Mouse (Mus musculus) urinary bladder, postnatal 14 days (tissue): ENCODE measurements at regions not wholly inside any gene's neighbourhood (a gene's known extent, or its start where the extent isn't known, plus 50 kb on each side); places are given as distances from the start of the nearest gene placed in this dataset.

Experiments used
- DNase-seq: peaks from one replicate; pipeline ENCODE4 v3.0.0; 2021; ENCODE audit warnings: low spot score

- DNase-seq: no peak
Observed at GRCm38 (mm10) chr6:100176914-100177560, 110.2 kb downstream of the Rybp start.

- peak; percentile 48 for DNase-seq
Observed at GRCm38 (mm10) chr6:100170711-100171348, 116.5 kb downstream of the Rybp start.

GRCm38 (mm10) chr6:100167321-100167720 lies 120.0 kb downstream of the Rybp start:
- DNase-seq: no peak

DNA sequence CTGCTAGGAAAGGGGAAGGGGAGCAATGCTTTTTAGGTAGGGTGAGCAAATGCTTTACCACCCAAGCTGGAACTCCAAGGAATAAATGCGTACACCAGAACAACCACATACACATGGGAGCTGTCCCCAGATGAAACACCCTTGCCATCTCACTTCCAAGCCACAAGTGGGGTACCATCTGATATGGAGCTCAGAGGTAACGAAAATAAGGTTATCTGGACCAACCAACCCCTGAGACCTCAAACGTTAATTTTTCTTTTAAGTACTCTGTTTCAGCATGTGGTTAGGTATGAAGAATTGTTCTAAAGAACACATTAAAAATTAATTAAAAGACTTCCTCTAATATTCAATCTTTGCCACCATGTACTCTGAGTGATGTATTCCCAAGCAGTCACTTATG lies 121.5 kb downstream of the Rybp start:
- no peak for DNase-seq

DNA sequence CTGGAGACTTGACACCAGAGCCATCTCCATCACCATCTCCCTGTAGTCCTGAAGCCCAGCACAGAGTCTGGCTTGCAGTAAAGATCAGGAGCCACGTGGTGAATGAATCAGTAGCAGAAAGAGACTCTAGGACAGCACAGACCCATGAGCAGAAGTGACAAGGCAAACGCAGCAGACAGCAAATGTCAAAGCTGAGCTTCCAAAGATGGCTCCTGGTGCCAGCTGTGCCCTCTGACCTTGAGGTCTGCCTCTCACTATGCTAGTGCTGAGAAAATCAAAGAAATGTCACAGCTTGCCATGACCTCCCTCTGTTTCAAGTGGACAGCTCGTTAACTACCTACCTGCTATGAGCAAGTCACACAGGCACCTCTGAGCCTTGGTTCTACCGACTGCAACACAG lies 123.1 kb downstream of the Rybp start:
- no peak for DNase-seq

GRCm38 (mm10) chr6:100163814-100164130 lies 123.5 kb downstream of the Rybp start:
- DNase-seq: no peak

- DNase-seq: peak; percentile 73
Observed at GRCm38 (mm10) chr6:100162961-100163813, 124.1 kb downstream of the Rybp start.

- DNase-seq: no peak
Observed at GRCm38 (mm10) chr6:100160670-100161069, 126.6 kb downstream of the Rybp start.

- DNase-seq: no peak
Observed at GRCm38 (mm10) chr6:100159817-100160216, 127.5 kb downstream of the Rybp start.

DNA sequence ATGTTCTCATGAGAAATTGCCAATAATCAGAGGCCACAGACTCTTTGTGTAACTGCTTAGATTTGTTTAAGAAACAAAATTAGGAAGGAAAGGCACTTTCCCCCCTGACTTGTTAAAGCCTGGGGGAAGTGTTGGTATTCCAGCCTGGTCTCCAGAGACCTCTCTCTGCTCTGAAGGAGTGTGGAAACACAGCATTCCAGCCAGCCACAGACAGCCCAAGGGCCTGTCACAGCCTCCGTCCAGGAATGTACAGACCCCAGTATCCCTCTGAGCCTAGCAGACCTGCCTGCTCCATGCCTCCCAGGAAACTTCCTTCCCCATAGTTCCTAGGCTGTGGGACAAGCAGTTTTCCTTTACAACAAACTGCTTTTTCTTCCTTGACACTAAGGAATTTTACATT lies 128.0 kb downstream of the Rybp start:
- no peak for DNase-seq

- DNase-seq: no peak
Observed at GRCm38 (mm10) chr6:100157288-100157687, 130.0 kb downstream of the Rybp start.

GRCm38 (mm10) chr6:100156163-100156562 lies 131.1 kb downstream of the Rybp start:
- no peak for DNase-seq

- peak; percentile 31 for DNase-seq
Observed at GRCm38 (mm10) chr6:100155676-100156075, 131.6 kb downstream of the Rybp start.

DNA sequence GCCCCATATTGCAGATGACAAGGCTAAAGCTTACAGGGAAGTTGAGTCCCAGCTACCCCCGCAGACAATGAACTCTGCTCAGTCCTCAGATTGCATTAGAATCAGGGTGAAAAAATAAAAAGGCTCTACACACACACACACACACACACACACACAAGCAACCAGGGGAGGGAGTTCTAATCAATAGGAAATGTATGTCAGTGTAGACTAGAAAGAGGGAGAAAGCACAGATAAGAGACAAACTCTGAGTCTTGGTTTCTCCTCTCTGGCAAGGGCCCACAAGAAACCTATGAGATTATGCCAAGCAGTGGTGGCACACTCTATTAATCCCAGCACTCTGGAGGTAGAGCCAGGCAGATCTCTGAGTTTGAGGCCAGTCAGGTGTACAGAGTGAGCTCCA lies 135.8 kb downstream of the Rybp start:
- DNase-seq: no peak

GRCm38 (mm10) chr6:100150703-100151208 lies 136.5 kb downstream of the Rybp start:
- DNase-seq: peak; percentile 27

GRCm38 (mm10) chr6:100149458-100149852 lies 137.8 kb downstream of the Rybp start:
- no peak for DNase-seq

DNA sequence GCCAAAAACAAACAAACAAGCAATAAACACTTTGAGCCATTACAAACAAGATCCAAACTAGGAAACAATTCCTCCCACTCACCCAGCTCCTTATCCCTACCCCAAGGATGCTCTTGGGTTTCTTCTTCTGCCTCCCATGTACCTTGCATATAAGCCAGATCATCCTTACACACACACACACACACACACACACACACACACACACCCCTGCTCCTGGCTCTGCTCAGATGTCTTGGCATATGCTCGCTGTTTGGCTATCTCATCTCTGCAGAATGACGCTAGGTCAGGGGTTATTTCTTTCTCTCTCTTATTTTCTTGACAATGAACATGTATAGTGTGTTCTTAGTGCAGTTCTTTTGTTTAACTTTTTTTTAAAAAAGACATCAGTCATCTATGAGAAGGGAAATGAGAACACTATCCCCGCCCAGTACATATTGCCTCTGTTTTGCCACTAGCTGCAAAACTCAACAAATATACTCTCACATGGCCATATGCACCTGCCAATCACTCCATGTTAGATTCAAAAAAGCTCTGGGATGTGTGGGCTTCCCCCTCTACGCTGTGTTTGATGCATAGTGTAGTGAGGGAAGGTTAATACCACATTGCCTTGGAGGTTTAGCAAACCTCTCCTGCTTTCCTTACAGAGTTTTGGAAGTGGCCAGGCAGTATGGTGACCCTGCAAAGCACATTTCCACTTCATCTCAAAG lies 138.4 kb downstream of the Rybp start:
- DNase-seq: no peak

DNA sequence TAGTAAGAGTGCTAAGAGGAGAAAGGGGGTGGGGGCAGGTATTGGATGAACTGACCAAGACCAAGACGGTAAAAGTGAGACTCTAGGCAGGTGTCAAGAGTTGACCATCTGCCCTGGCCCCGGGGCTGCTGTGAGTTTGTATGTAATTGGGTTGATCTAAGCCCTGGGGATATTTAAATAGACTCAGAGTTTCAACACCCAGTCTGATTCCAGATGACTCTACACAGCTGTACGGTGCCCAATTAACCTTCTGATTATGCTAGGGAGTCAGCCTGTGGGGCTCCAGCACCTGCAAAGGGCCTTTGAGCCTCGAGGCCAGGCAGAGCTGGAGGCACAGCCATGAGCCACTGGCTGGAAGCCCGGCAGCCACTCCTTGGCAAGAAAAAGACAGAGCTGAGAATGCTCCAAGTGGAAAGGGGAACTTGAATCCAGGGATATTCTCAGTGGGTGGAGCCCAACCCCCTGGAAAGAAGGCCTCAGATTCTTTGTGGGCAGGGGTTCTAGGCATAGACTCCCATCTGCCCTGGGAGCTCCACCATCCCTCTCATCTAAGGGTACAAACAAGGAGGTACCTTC lies 140.8 kb downstream of the Rybp start:
- no peak for DNase-seq

- DNase-seq: no peak
Observed at GRCm38 (mm10) chr6:100145869-100146268, 141.4 kb downstream of the Rybp start.

- no peak for DNase-seq
Observed at GRCm38 (mm10) chr6:100144544-100145287, 142.6 kb downstream of the Rybp start.

DNA sequence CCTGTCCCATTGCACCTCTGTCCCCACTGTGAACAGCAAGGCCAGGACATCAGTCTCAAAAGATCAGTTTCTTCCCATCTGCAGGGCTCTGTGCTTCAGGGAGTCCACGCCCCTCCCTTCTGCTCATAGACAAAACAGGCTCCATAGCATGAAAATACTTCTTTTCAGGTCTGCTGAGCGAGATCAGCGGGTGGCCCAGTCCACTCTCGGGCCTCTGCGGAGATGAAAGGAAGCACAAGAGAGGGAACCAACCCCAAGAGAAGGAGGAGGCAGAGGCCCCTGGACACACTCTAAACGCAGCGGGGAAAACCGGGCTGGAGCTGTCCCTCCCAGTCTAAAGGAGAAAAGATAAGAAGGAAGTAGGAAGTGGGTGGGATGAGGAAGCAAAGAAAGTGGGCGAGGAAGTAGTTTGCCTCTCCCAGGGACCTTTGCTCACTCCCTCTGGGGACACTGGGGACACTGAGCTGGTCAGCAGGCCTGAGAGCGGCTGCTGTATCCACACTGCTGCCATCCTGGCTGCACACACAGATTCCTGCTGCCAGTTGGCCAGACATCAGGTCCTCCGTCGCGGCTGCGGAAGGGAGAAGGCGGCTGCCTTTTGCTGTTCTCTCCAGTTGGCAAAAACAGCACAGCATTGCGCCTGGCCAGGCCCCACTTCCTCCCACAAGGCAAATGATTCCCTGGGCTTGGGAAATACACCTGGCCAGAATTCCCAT lies 143.5 kb downstream of the Rybp start:
- DNase-seq: peak; percentile 74
